ENCODE assay signal across 21 mouse cellular contexts in the genomic region with DNA sequence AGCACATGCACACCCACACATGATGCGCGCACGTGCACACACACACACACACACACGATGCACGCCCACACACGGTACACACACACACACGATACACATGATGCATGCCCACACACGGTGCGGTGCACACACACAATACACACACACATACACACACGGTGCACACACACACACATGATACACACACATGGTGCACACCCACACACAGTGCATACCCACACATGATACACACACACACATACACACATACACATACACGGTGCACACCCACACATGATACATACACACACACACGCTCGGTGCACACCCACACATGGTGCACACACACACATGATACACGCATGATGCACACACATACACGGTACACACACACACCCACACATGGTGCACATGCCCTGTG.
DNase-seq lines count a peak whose midpoint lies in the region; ATAC-seq lines count a peak whose summit lies in the region.
"Had no signal": no experiment of that assay in that cellular context is flagged by ENCODE, and none has a peak within 500 bp of the region (broad histone marks: within the 10 kb centered on the region; RNA-seq: fewer than 3 reads in every experiment).

No protein-coding gene starts in this region.

- no peaks in the 10 kb centered on the region for H3K27me3 ChIP-seq in embryonic facial prominence, embryonic 12.5 days
- no peaks in the 10 kb centered on the region for H3K27me3 ChIP-seq in embryonic facial prominence, embryonic 10.5 days (replicated peaks; ENCODE audit: low read depth, poor library complexity, severe bottlenecking)
- H3K27me3 ChIP-seq in hindbrain, embryonic 13.5 days: no peaks in the 10 kb centered on the region
- H3K27me3 ChIP-seq in hindbrain, embryonic 10.5 days (ENCODE audit: insufficient read depth, poor library complexity, severe bottlenecking): no peaks in the 10 kb centered on the region
- H3K27me3 ChIP-seq in neural tube, embryonic 13.5 days: no peaks in the 10 kb centered on the region
- H3K27me3 ChIP-seq: hindbrain, embryonic 12.5 days; liver, embryonic 15.5 days; Patski had no signal

- 95% methylated on average over 15 of the region's 15 CpGs for WGBS in embryonic facial prominence, embryonic 12.5 days
- 95% methylated on average over 15 of the region's 15 CpGs for WGBS in embryonic facial prominence, embryonic 10.5 days
- WGBS in hindbrain, embryonic 13.5 days: 98% methylated on average over 15 of the region's 15 CpGs
- WGBS in hindbrain, embryonic 10.5 days: 97% methylated on average over 15 of the region's 15 CpGs
- 96% methylated on average over 15 of the region's 15 CpGs for WGBS in neural tube, embryonic 13.5 days

- H3K9me3 ChIP-seq in embryonic facial prominence, embryonic 12.5 days: no peaks in the 10 kb centered on the region
- H3K9me3 ChIP-seq in embryonic facial prominence, embryonic 10.5 days: no peaks in the 10 kb centered on the region
- H3K9me3 ChIP-seq in hindbrain, embryonic 13.5 days: no peaks in the 10 kb centered on the region
- H3K9me3 ChIP-seq in hindbrain, embryonic 10.5 days: no peaks in the 10 kb centered on the region
- H3K9me3 ChIP-seq in neural tube, embryonic 13.5 days: no peaks in the 10 kb centered on the region
- H3K9me3 ChIP-seq: hindbrain, embryonic 12.5 days; liver, embryonic 15.5 days had no signal

- H3K4me3 ChIP-seq in embryonic facial prominence, embryonic 12.5 days: no peak overlapping the region
- no peak overlapping the region for H3K4me3 ChIP-seq in embryonic facial prominence, embryonic 10.5 days
- no peak overlapping the region for H3K4me3 ChIP-seq in hindbrain, embryonic 13.5 days
- H3K4me3 ChIP-seq in hindbrain, embryonic 10.5 days: no peak overlapping the region
- H3K4me3 ChIP-seq in neural tube, embryonic 13.5 days: no peak overlapping the region
- H3K4me3 ChIP-seq: heart, adult 2 months; hindbrain, embryonic 12.5 days; layer of hippocampus, adult 2 months; liver, embryonic 15.5 days had no signal

- no peaks in the 10 kb centered on the region for H3K4me1 ChIP-seq in embryonic facial prominence, embryonic 12.5 days
- H3K4me1 ChIP-seq in embryonic facial prominence, embryonic 10.5 days: no peaks in the 10 kb centered on the region
- 0 out of 2 replicates have a peak, but pooled peaks cover 10% of the 10 kb centered on the region for H3K4me1 ChIP-seq in hindbrain, embryonic 13.5 days (replicated peaks)
- H3K4me1 ChIP-seq in hindbrain, embryonic 10.5 days (replicated peaks): no peaks in the 10 kb centered on the region
- H3K4me1 ChIP-seq in neural tube, embryonic 13.5 days (replicated peaks): peaks cover 5% of the 10 kb centered on the region; the same call in 1 of the 2 replicates
- H3K4me1 ChIP-seq: hindbrain, embryonic 12.5 days; liver, embryonic 15.5 days had no signal

- DNase-seq in embryonic facial prominence, embryonic 10.5 days (ENCODE audit: low spot score): no peak
- DNase-seq in hindbrain, embryonic 10.5 days (ENCODE audit: low spot score): no peak
- no peak for DNase-seq in neural tube, embryonic 10.5 days (ENCODE audit: extremely low spot score, low spot score)
- DNase-seq in embryo, embryonic 9.5 days (ENCODE audit: extremely low spot score): no peak
- no peak for DNase-seq in layer of hippocampus, adult 9-10 months (ENCODE audit: low spot score)
- DNase-seq: adrenal gland, adult 8-10 months; cerebellum, adult 8-10 months; gastrocnemius, postnatal 25 days; heart, adult 2 months; kidney, postnatal 14 days; right cerebral cortex, postnatal 4 days; thymus, postnatal 14 days had no signal

- no peak overlapping the region for H3K27ac ChIP-seq in embryonic facial prominence, embryonic 12.5 days
- H3K27ac ChIP-seq in embryonic facial prominence, embryonic 10.5 days (replicated peaks): no peak overlapping the region
- H3K27ac ChIP-seq in hindbrain, embryonic 13.5 days: peak overlapping the region; percentile 56; the same call in 1 of the 2 replicates
- no peak overlapping the region for H3K27ac ChIP-seq in hindbrain, embryonic 10.5 days
- H3K27ac ChIP-seq in neural tube, embryonic 13.5 days (replicated peaks): no peak overlapping the region
- H3K27ac ChIP-seq: heart, adult 2 months; hindbrain, embryonic 12.5 days; layer of hippocampus, adult 2 months; liver, embryonic 15.5 days had no signal

- ATAC-seq in embryonic facial prominence, embryonic 12.5 days (ENCODE audit: insufficient number of reproducible peaks, insufficient read depth, low FRiP score, low TSS enrichment): peak; percentile 60; the same call in 1 of the 2 replicates
- no peak for ATAC-seq in hindbrain, embryonic 13.5 days (ENCODE audit: low FRiP score)
- 0 out of 2 replicates have a peak, but pooled peaks have one; percentile 22 for ATAC-seq in neural tube, embryonic 13.5 days (ENCODE audit: low read depth)
- ATAC-seq: intestine, postnatal 0 days; lung, postnatal 0 days; Patski had no signal

- no peak overlapping the region for H3K9ac ChIP-seq in embryonic facial prominence, embryonic 12.5 days
- no peak overlapping the region for H3K9ac ChIP-seq in hindbrain, embryonic 13.5 days
- H3K9ac ChIP-seq in neural tube, embryonic 13.5 days: no peak overlapping the region
- H3K9ac ChIP-seq: hindbrain, embryonic 12.5 days; liver, embryonic 15.5 days had no signal

- H3K4me2 ChIP-seq in embryonic facial prominence, embryonic 12.5 days (replicated peaks): no peak overlapping the region
- H3K4me2 ChIP-seq in hindbrain, embryonic 13.5 days: no peak overlapping the region
- H3K4me2 ChIP-seq in neural tube, embryonic 13.5 days: no peak overlapping the region
- H3K4me2 ChIP-seq: hindbrain, embryonic 12.5 days; liver, embryonic 15.5 days had no signal

- H3K36me3 ChIP-seq in embryonic facial prominence, embryonic 12.5 days: peaks cover 50% of the 10 kb centered on the region
- H3K36me3 ChIP-seq in embryonic facial prominence, embryonic 10.5 days (replicated peaks): peaks cover 81% of the 10 kb centered on the region
- H3K36me3 ChIP-seq in hindbrain, embryonic 13.5 days: no peaks in the 10 kb centered on the region
- H3K36me3 ChIP-seq in hindbrain, embryonic 10.5 days: peaks cover 24% of the 10 kb centered on the region
- no peaks in the 10 kb centered on the region for H3K36me3 ChIP-seq in neural tube, embryonic 13.5 days
- H3K36me3 ChIP-seq: hindbrain, embryonic 12.5 days; liver, embryonic 15.5 days had no signal
